ENCODE assay signal across 9 mouse cellular contexts in genomic region chr7:140063092-140063491, GRCm38 (mm10). TPM values are rescaled to one million over a fixed set of nuclear protein-coding genes. Genes with fewer than 3 reads are reported as not detected.
DNase-seq lines count a peak whose midpoint lies in the region; ATAC-seq and TF ChIP-seq lines count a peak whose summit lies in the region.
"Had no signal": no experiment of that assay in that cellular context is flagged by ENCODE, and none has a peak within 500 bp of the region (broad histone marks: within the 10 kb centered on the region; RNA-seq: fewer than 3 reads in every experiment).

No protein-coding gene starts in this region.

- no peak overlapping the region for H3K9ac ChIP-seq in ES-Bruce4 (ENCODE audit: low read depth, poor library complexity, severe bottlenecking)

- WGBS in heart, embryonic 10.5 days = 20% methylated on average over 7 of the region's 7 CpGs

- no peak overlapping the region for H3K27ac ChIP-seq in heart, embryonic 10.5 days
- no peak overlapping the region for H3K27ac ChIP-seq in ES-Bruce4 (ENCODE audit: insufficient read depth, low read length)

- no peak for TF ChIP-seq POLR2A in ES-Bruce4 (IDR thresholded peaks at IDR 0.05; ENCODE audit: insufficient read depth, low read length)

- no peaks in the 10 kb centered on the region for H3K36me3 ChIP-seq in heart, embryonic 10.5 days
- H3K36me3 ChIP-seq in ES-Bruce4 (ENCODE audit: control insufficient read depth, insufficient read depth, low read length, poor library complexity, severe bottlenecking) = no peaks in the 10 kb centered on the region
- H3K36me3 ChIP-seq in splenic B cell, adult 2 months (ENCODE audit: control insufficient read depth, insufficient read depth, low read length, poor library complexity, severe bottlenecking) = no peaks in the 10 kb centered on the region

- peaks cover 86% of the 10 kb centered on the region for H3K27me3 ChIP-seq in heart, embryonic 10.5 days (ENCODE audit: insufficient read depth, poor library complexity, severe bottlenecking)
- peaks cover 10% of the 10 kb centered on the region for H3K27me3 ChIP-seq in ES-Bruce4 (ENCODE audit: control insufficient read depth, insufficient read depth, low read length, poor library complexity, severe bottlenecking)
- peaks cover 2% of the 10 kb centered on the region; the same call in 1 of the 2 replicates for H3K27me3 ChIP-seq in splenic B cell, adult 2 months (ENCODE audit: control insufficient read depth, insufficient read depth, low read length, poor library complexity, severe bottlenecking)

- H3K4me1 ChIP-seq in heart, embryonic 10.5 days = peaks cover 13% of the 10 kb centered on the region
- H3K4me1 ChIP-seq in ES-Bruce4 (ENCODE audit: control insufficient read depth, insufficient read depth, low read length) = no peaks in the 10 kb centered on the region

- TF ChIP-seq EP300 in ES-Bruce4 (IDR thresholded peaks at IDR 0.05; ENCODE audit: insufficient read depth, low read depth, low read length) = no peak

- peak; percentile 82 for ATAC-seq in megakaryocyte progenitor cell, adult 5-6 weeks (replicated peaks; ENCODE audit: poor library complexity)

- DNase-seq in heart, adult 18-20 months = peak; percentile 40 to 75
- no peak for DNase-seq in heart, embryonic 10.5 days (ENCODE audit: low spot score)
- peak; percentile 62 for DNase-seq in c-Kit-positive CD71-positive TER-119-positive erythroid progenitor cells, embryonic 14.5 days (ENCODE audit: low spot score)
- DNase-seq in frontal cortex, postnatal 36 days (ENCODE audit: low spot score in 2 of 2) = peak; percentile 74 to 86
- DNase-seq in layer of hippocampus, postnatal 14 days (ENCODE audit: low spot score in 2 of 2) = peak; percentile 64 to 84
- peak; percentile 80 for DNase-seq in splenic B cell, adult 2 months (ENCODE audit: low read depth, low spot score)

- peak; percentile 73 for TF ChIP-seq CTCF in ES-Bruce4 (IDR thresholded peaks at IDR 0.05; ENCODE audit: low read depth, low read length)

- H3K9me3 ChIP-seq in heart, embryonic 10.5 days = no peaks in the 10 kb centered on the region
- H3K9me3 ChIP-seq in ES-Bruce4 (replicated peaks; ENCODE audit: control insufficient read depth, insufficient read depth, low read length, poor library complexity, severe bottlenecking) = no peaks in the 10 kb centered on the region

- no peak overlapping the region for H3K4me3 ChIP-seq in heart, embryonic 10.5 days
- H3K4me3 ChIP-seq in ES-Bruce4 (ENCODE audit: low read depth, low read length) = no peak overlapping the region

RNA-seq across cellular contexts. Expression of gene Msx3, which starts 14.2 kb away (rescaled TPM):
- total RNA-seq in heart, adult 18-20 months (2021) = not detected
- not detected in 2 replicates for polyA plus RNA-seq in heart, embryonic 10.5 days (2016; fragmentation: Nextera tagmentation; extraction: Ambion mirVana)
- not detected in 2 replicates for polyA plus RNA-seq in ES-Bruce4 (2011; ENCODE audit: insufficient read depth, insufficient read length, low read depth, missing spikeins)
- total RNA-seq in layer of hippocampus, postnatal 14 days (2021) = under 1 TPM; 0.37 to 0.64 TPM
- total RNA-seq in megakaryocyte progenitor cell, adult 5-6 weeks (2015) = not detected in 2 replicates
- not detected in 2 replicates for total RNA-seq in megakaryocyte progenitor cell, adult 5-6 weeks (2017)
- polyA plus RNA-seq: liver, embryonic 16.5 days had no signal

RNA-seq across cellular contexts. Expression of gene Caly, which starts 19.3 kb away (rescaled TPM):
- not detected for total RNA-seq in heart, adult 18-20 months (2021)
- 0.30 and 0.45 TPM in 2 replicates for polyA plus RNA-seq in heart, embryonic 10.5 days (2016; fragmentation: Nextera tagmentation; extraction: Ambion mirVana)
- 0.84 and 0.91 TPM in 2 replicates for polyA plus RNA-seq in ES-Bruce4 (2011; ENCODE audit: insufficient read depth, insufficient read length, low read depth, missing spikeins)
- total RNA-seq in layer of hippocampus, postnatal 14 days (2021) = 100 to 1,000 TPM; 203 to 219 TPM
- total RNA-seq in megakaryocyte progenitor cell, adult 5-6 weeks (2015) = not detected in 2 replicates
- not detected in 2 replicates for total RNA-seq in megakaryocyte progenitor cell, adult 5-6 weeks (2017)
- polyA plus RNA-seq: liver, embryonic 16.5 days had no signal

RNA-seq across cellular contexts. Expression of gene Tubgcp2, which starts 26.6 kb away (rescaled TPM):
- total RNA-seq in heart, adult 18-20 months (2021) = 10 to 100 TPM; 31.9 to 35.4 TPM
- 50.8 and 55.4 TPM in 2 replicates for polyA plus RNA-seq in heart, embryonic 10.5 days (2016; fragmentation: Nextera tagmentation; extraction: Ambion mirVana)
- 36.3 and 38.3 TPM in 2 replicates for polyA plus RNA-seq in ES-Bruce4 (2011; ENCODE audit: insufficient read depth, insufficient read length, low read depth, missing spikeins)
- 10 to 100 TPM; 34.9 to 39.3 TPM for total RNA-seq in layer of hippocampus, postnatal 14 days (2021)
- 24.0 and 25.8 TPM in 2 replicates for total RNA-seq in megakaryocyte progenitor cell, adult 5-6 weeks (2015)
- 35.2 and 36.5 TPM in 2 replicates for total RNA-seq in megakaryocyte progenitor cell, adult 5-6 weeks (2017)

RNA-seq across cellular contexts. Expression of gene Zfp511, which starts 26.9 kb away (rescaled TPM):
- total RNA-seq in heart, adult 18-20 months (2021) = 1 to 10 TPM; 7.5 to 8.4 TPM
- 36.8 and 36.9 TPM in 2 replicates for polyA plus RNA-seq in heart, embryonic 10.5 days (2016; fragmentation: Nextera tagmentation; extraction: Ambion mirVana)
- polyA plus RNA-seq in ES-Bruce4 (2011; ENCODE audit: insufficient read depth, insufficient read length, low read depth, missing spikeins) = 22.3 and 25.4 TPM in 2 replicates
- total RNA-seq in layer of hippocampus, postnatal 14 days (2021) = 10 to 100 TPM; 21.9 to 25.7 TPM
- 32.2 and 34.8 TPM in 2 replicates for total RNA-seq in megakaryocyte progenitor cell, adult 5-6 weeks (2015)
- 21.0 and 21.1 TPM in 2 replicates for total RNA-seq in megakaryocyte progenitor cell, adult 5-6 weeks (2017)

RNA-seq across cellular contexts. Expression of gene Prap1, which starts 30.1 kb away (rescaled TPM):
- total RNA-seq in heart, adult 18-20 months (2021) = not detected
- not detected in 2 replicates for polyA plus RNA-seq in heart, embryonic 10.5 days (2016; fragmentation: Nextera tagmentation; extraction: Ambion mirVana)
- polyA plus RNA-seq in ES-Bruce4 (2011; ENCODE audit: insufficient read depth, insufficient read length, low read depth, missing spikeins) = not detected in 2 replicates
- total RNA-seq in layer of hippocampus, postnatal 14 days (2021) = not detected
- not detected in 2 replicates for total RNA-seq in megakaryocyte progenitor cell, adult 5-6 weeks (2015)
- not detected in 2 replicates for total RNA-seq in megakaryocyte progenitor cell, adult 5-6 weeks (2017)

Comparison
In these comparisons a context has a peak if more than half of its experiments do, and no peak if none do; other contexts are left out.
1. RNA of gene Caly, which starts 19.3 kb away (total RNA-seq): 203 to 219 TPM in layer of hippocampus, postnatal 14 days; not detected in heart, adult 18-20 months and not detected in megakaryocyte progenitor cell, adult 5-6 weeks; every median in the first group is over 100 times any median in the second.